Mouse (Mus musculus) kidney, embryonic 16.5 days (tissue): ENCODE measurements at regions not wholly inside any gene's neighbourhood (a gene's known extent, or its start where the extent isn't known, plus 50 kb on each side); places are given as distances from the start of the nearest gene placed in this dataset.

Experiments
- ATAC-seq: fragments of 200-750 bp; cut with Nextera tagmentation; 2 replicates; pipeline ENCODE4 v1.8.0; 2017; ENCODE audit warnings: moderate TSS enrichment; ENCODE audit not compliant: low FRiP score, low TSS enrichment
- H3K27ac ChIP-seq: fragments of 300-500 bp; sonication (generic); 2 replicates; pipeline ENCODE4 v1.5.1; 2014; ENCODE audit warnings: low read length
- H3K27me3 ChIP-seq: fragments of 300-500 bp; sonication (generic); 2 replicates; pipeline ENCODE4 v1.6.1; 2014; ENCODE audit warnings: low read length, control low read depth, mixed read lengths; ENCODE audit not compliant: insufficient read depth
- H3K36me3 ChIP-seq: fragments of 300-500 bp; sonication (generic); 2 replicates; pipeline ENCODE4 v1.6.1; 2014; ENCODE audit warnings: low read length, control low read depth, mixed read lengths; ENCODE audit not compliant: insufficient read depth
- H3K4me1 ChIP-seq: fragments of 300-500 bp; sonication (generic); 2 replicates; pipeline ENCODE4 v1.6.1; 2014; ENCODE audit warnings: low read length, control low read depth, mixed read lengths; ENCODE audit not compliant: insufficient read depth
- H3K4me2 ChIP-seq: fragments of 300-500 bp; sonication (generic); replicated peaks from 2 replicates; pipeline ENCODE4 v1.6.1; 2014; ENCODE audit warnings: low read depth, low read length
- H3K4me3 ChIP-seq: fragments of 300-500 bp; sonication (generic); 2 replicates; pipeline ENCODE4 v1.5.1; 2014; ENCODE audit warnings: mild to moderate bottlenecking, low read length
- H3K9ac ChIP-seq: fragments of 300-500 bp; sonication (generic); replicated peaks from 2 replicates; pipeline ENCODE4 v1.6.1; 2014; ENCODE audit warnings: low read length
- H3K9me3 ChIP-seq: fragments of 300-500 bp; sonication (generic); 2 replicates; pipeline ENCODE4 v1.6.1; 2016; ENCODE audit warnings: low read length, control low read depth
- WGBS: fragments of 180-500 bp; shearing (Covaris S2); extraction: QIAGEN DNeasy Blood & Tissue Kit; methylation state at CpG from one replicate; pipeline ENCODE4 v1.1.7; 2014; 5-methylcytosine and 5-hydroxymethylcytosine counted together

DNA sequence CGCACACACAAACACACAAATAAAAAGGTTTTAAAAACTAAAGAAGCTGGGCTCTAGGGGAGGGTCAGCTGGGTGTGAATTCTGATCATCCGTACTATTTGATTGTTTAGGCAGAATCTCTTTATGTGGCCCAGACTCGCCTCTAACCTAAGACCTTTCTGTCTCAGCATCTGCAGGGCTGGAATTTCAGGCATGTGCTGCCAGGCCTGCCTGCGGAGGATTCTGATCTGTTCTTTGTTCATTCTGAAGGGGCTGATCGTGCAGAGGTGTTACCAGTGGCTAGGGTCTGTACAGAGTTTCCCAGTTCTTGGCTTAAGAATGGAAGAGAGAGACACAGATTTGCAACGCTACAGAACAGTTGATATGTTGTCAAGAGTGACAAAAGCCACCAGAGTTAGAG lies 185.6 kb downstream of the Rab11fip4 start:
- WGBS, result 43% methylated on average over 6 of the region's 6 CpGs
- no peak for ATAC-seq

DNA sequence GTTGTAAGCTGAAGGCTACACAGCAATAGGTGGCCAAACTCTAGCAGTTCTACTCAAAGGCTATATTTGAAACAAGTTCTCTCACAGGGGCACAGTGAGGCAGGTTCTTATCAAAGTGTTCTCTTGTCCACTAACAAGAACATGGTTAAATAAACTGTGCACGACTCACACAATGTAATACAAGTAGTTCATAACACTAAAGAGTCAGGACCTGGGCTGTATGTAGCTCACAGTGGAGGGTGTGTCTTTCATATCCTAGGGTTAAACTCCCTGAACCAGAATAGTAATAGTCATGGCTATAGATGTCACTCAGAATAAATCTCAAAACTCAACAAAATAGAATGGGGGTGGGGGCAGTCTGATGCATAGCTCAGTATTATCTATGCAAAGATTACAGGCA lies 182.7 kb downstream of the Rab11fip4 start:
- ATAC-seq, result no peak
- no peaks in the 10 kb centered on the region for H3K36me3 ChIP-seq
- 67% methylated on average over 1 of the region's 1 CpGs for WGBS

More for the DNA sequence above, 185.6 kb downstream of the Rab11fip4 start:
- no peaks in the 10 kb centered on the region for H3K27me3 ChIP-seq
- no peak overlapping the region for H3K27ac ChIP-seq
- no peaks in the 10 kb centered on the region for H3K36me3 ChIP-seq
- H3K4me2 ChIP-seq, result no peak overlapping the region
- peaks cover 21% of the 10 kb centered on the region for H3K4me1 ChIP-seq
- no peaks in the 10 kb centered on the region for H3K9me3 ChIP-seq
- no peak overlapping the region for H3K4me3 ChIP-seq
- no peak overlapping the region for H3K9ac ChIP-seq

DNA sequence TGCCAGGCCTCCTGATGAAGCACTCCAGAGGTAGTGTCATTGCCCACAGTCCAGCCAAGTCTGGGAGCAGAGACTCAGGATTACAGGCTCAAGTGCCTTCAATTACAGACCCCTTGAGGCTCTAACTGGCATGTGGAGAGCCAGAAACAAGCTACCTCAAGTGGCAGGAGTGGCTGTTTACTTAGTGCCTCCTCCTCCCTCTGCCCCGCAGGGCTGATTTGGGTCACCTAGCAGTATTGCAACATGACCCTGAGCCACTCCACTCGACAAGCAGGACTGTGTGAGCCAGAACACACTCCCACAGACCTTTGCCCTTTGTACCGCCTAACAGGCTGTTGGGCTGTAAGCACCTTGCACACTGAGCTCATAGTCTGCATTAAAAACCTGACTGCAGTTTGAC lies 180.4 kb downstream of the Rab11fip4 start:
- 0 out of 2 replicates have a peak overlapping the region, but pooled peaks have one; percentile 21 for H3K27ac ChIP-seq
- 6% methylated on average over 3 of the region's 3 CpGs for WGBS
- no peaks in the 10 kb centered on the region for H3K27me3 ChIP-seq
- H3K4me3 ChIP-seq, result no peak overlapping the region
- H3K9ac ChIP-seq, result no peak overlapping the region
- no peaks in the 10 kb centered on the region for H3K36me3 ChIP-seq
- H3K9me3 ChIP-seq, result peaks cover 6% of the 10 kb centered on the region; the same call in 1 of the 2 replicates
- ATAC-seq, result peak; percentile 97
- H3K4me1 ChIP-seq, result peaks cover 11% of the 10 kb centered on the region
- no peak overlapping the region for H3K4me2 ChIP-seq

More for the DNA sequence above, 182.7 kb downstream of the Rab11fip4 start:
- Histone ChIP-seq H3K9me3 (peaks cover 3% of the 10 kb centered on the region; the same call in 1 of the 2 replicates), H3K9ac (no peak overlapping the region), H3K4me1 (peaks cover 16% of the 10 kb centered on the region), H3K27ac (no peak overlapping the region), H3K4me2 (no peak overlapping the region), H3K4me3 (no peak overlapping the region), H3K27me3 (no peaks in the 10 kb centered on the region)

DNA sequence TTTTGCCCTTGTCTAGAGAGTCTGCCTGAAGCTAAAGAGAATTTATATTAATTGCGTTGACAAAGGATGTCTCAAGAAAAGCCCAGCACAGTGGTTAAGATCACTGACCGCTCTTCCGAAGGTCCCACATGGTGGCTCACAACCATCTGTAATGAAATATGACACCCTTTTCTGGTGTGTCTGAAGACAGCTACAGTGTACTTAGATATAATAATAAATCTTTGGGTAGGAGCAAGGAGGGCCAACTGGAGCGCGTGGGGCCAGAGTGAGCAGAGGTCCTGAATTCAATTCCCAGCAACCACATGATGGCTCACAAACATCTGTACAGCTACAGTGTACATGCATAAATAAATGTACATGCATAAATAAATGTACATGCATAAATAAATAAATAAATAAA lies 176.1 kb downstream of the Rab11fip4 start:
- H3K27ac ChIP-seq, result no peak overlapping the region
- ATAC-seq, result no peak
- 51% methylated on average over 5 of the region's 5 CpGs for WGBS
- no peaks in the 10 kb centered on the region; the same call in 1 of the 2 replicates for H3K27me3 ChIP-seq
- H3K9me3 ChIP-seq, result peaks cover 8% of the 10 kb centered on the region; the same call in 1 of the 2 replicates
- H3K4me1 ChIP-seq, result peaks cover 11% of the 10 kb centered on the region
- H3K4me2 ChIP-seq, result no peak overlapping the region
- no peaks in the 10 kb centered on the region for H3K36me3 ChIP-seq
- no peak overlapping the region for H3K4me3 ChIP-seq
- no peak overlapping the region for H3K9ac ChIP-seq

DNA sequence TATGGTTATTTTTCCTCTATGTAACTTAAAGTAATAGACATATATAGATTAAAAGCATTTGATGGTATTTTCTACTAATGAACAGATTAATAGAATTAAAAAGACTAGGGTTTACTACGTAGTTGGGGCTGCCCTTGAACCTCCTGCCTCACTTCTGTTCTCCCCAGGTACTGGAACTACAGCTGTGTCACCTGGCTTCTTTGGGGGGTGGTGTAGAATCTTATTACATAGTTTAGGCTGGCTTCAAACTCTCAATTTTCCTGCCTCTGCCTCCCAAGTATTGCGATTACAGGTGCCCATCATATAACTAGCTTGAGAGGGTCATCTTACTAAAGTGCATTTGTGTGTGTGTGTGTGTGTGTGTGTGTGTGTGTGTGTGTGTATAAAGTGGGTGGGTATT lies 175.0 kb downstream of the Rab11fip4 start:
- WGBS, result 97% methylated on average over 2 of the region's 2 CpGs
- ATAC-seq, result no peak

DNA sequence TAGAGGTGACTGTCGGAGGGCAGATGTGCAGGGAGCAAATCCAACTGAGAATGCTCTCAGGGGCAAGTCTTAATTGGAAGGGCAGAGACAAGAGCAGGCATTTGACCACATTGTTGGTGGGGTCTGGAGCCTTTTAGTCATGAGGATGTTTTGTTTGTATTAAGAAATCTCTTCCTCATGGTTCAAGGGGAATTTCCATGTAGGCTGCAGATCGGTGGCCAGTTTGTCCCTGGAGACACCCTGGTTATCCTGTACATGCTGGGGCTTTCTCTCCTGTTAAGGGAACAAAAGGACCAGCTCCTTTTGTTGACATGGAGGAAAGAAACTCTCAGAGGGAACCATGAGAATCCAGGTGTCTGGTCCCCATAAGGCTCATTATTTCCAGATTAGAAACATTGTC lies 174.4 kb downstream of the Rab11fip4 start:
- no peak overlapping the region for H3K4me2 ChIP-seq
- no peak overlapping the region for H3K27ac ChIP-seq
- no peaks in the 10 kb centered on the region for H3K4me1 ChIP-seq
- ATAC-seq, result no peak
- peaks cover 8% of the 10 kb centered on the region; the same call in 1 of the 2 replicates for H3K9me3 ChIP-seq
- no peaks in the 10 kb centered on the region; the same call in 1 of the 2 replicates for H3K27me3 ChIP-seq
- no peak overlapping the region for H3K9ac ChIP-seq
- no peaks in the 10 kb centered on the region for H3K36me3 ChIP-seq
- no peak overlapping the region for H3K4me3 ChIP-seq
- 75% methylated on average over 2 of the region's 2 CpGs for WGBS

More for the DNA sequence above, 175.0 kb downstream of the Rab11fip4 start:
- H3K4me3 ChIP-seq, result no peak overlapping the region
- no peaks in the 10 kb centered on the region; the same call in 1 of the 2 replicates for H3K27me3 ChIP-seq
- peaks cover 8% of the 10 kb centered on the region; the same call in 1 of the 2 replicates for H3K9me3 ChIP-seq
- H3K4me1 ChIP-seq, result peaks cover 3% of the 10 kb centered on the region
- H3K27ac ChIP-seq, result no peak overlapping the region
- H3K4me2 ChIP-seq, result no peak overlapping the region
- H3K36me3 ChIP-seq, result no peaks in the 10 kb centered on the region
- H3K9ac ChIP-seq, result no peak overlapping the region

DNA sequence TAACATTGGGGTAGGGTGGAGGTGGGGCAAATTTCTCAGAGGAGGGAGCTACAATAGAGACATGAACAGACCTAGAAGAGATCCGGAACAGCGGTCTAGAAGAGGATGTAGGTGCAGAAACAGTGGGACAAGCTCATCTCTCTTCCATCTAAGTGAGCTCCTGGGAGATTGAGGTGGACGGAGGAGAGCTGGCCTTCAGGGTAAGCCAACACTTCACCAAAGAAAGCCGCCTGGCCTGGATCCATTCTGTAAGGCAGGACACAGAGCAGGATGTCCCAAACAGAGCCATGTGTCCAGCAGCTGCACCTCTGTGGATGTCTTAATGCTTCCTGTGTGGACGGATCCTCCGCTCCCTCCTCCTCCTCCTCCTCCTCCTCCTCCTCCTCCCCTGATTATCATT lies 173.0 kb downstream of the Rab11fip4 start:
- 79% methylated on average over 6 of the region's 6 CpGs for WGBS
- Histone ChIP-seq H3K4me2 (no peak overlapping the region), H3K36me3 (no peaks in the 10 kb centered on the region), H3K9me3 (0 out of 2 replicates have a peak, but pooled peaks cover 5% of the 10 kb centered on the region), H3K27me3 (no peaks in the 10 kb centered on the region; the same call in 1 of the 2 replicates), H3K4me3 (no peak overlapping the region), H3K27ac (no peak overlapping the region), H3K4me1 (no peaks in the 10 kb centered on the region), H3K9ac (no peak overlapping the region)
- no peak for ATAC-seq

DNA sequence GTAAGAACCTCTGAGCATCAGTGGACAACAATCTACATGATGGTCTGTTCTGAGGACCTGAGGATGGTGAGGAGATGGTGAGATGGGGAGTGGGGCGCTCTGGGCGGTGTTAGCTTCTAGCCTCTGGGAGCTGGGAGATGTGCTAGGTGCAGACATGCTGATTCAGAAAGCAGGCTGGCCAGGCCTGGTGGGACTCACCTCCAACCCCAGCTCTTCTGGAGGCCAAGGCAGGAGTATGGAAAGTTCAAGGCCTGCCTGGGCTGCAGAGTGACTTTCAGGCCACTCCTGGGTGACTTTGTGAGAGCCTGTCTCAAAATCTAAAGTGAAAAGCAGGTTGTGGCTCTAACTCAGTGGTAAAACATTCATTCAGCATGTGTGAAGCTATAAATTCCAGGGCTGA lies 171.6 kb downstream of the Rab11fip4 start:
- Histone ChIP-seq H3K9ac (no peak overlapping the region), H3K27ac (no peak overlapping the region), H3K9me3 (0 out of 2 replicates have a peak, but pooled peaks cover 5% of the 10 kb centered on the region), H3K36me3 (no peaks in the 10 kb centered on the region), H3K4me1 (no peaks in the 10 kb centered on the region), H3K4me3 (no peak overlapping the region), H3K4me2 (no peak overlapping the region), H3K27me3 (no peaks in the 10 kb centered on the region; the same call in 1 of the 2 replicates)
- 97% methylated on average over 2 of the region's 2 CpGs for WGBS
- ATAC-seq, result no peak

DNA sequence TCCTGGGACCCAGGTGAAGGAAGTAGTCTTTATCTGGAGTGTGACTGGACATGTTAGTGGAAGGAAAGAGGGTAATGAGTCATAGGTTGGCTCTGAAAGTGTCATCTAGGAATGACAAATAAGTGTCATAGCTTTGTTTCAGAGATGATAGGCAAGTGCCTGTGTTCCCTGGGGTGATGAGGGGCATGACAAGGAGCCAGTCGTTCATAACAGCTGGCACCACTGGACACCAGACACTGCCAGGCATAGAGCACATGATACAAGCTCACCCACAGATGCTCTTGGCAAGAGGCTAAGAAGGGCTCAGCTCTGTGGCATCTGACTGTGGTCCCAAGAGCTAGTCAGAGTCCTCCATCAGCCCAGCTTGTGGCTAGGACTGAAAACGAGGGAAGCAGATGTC lies 171.0 kb downstream of the Rab11fip4 start:
- 64% methylated on average over 2 of the region's 2 CpGs for WGBS
- H3K9ac ChIP-seq, result no peak overlapping the region
- H3K27ac ChIP-seq, result no peak overlapping the region
- H3K9me3 ChIP-seq, result 0 out of 2 replicates have a peak, but pooled peaks cover 5% of the 10 kb centered on the region
- H3K36me3 ChIP-seq, result no peaks in the 10 kb centered on the region
- no peaks in the 10 kb centered on the region for H3K4me1 ChIP-seq
- ATAC-seq, result no peak
- H3K4me3 ChIP-seq, result no peak overlapping the region
- no peak overlapping the region for H3K4me2 ChIP-seq
- H3K27me3 ChIP-seq, result no peaks in the 10 kb centered on the region; the same call in 1 of the 2 replicates

DNA sequence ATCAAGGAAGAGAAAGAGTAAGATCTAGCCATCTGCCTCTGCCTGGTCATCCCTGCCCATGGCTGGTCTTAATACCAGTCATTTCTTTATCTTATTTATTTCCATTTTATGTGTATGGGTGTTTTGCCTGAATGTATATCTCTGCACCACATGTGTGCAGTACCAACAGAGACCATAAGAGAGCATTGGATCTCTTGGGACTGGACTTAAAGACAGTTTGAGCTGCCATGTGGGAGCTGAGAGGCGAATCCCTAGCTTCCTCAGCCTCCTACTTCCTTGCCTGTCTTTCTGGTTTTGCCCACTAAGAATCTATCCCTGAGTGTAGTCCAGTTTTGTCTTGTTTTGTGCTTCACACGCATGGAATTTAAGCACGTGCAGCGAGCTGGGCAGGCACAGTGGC lies 169.5 kb downstream of the Rab11fip4 start:
- Histone ChIP-seq H3K9me3 (no peaks in the 10 kb centered on the region), H3K4me3 (no peak overlapping the region), H3K4me2 (no peak overlapping the region), H3K27me3 (no peaks in the 10 kb centered on the region; the same call in 1 of the 2 replicates), H3K27ac (no peak overlapping the region), H3K4me1 (no peaks in the 10 kb centered on the region), H3K9ac (no peak overlapping the region), H3K36me3 (no peaks in the 10 kb centered on the region)
- 93% methylated on average over 4 of the region's 4 CpGs for WGBS
- no peak for ATAC-seq
